8 mouse cellular contexts compared by ENCODE assay signal in the genomic region with DNA sequence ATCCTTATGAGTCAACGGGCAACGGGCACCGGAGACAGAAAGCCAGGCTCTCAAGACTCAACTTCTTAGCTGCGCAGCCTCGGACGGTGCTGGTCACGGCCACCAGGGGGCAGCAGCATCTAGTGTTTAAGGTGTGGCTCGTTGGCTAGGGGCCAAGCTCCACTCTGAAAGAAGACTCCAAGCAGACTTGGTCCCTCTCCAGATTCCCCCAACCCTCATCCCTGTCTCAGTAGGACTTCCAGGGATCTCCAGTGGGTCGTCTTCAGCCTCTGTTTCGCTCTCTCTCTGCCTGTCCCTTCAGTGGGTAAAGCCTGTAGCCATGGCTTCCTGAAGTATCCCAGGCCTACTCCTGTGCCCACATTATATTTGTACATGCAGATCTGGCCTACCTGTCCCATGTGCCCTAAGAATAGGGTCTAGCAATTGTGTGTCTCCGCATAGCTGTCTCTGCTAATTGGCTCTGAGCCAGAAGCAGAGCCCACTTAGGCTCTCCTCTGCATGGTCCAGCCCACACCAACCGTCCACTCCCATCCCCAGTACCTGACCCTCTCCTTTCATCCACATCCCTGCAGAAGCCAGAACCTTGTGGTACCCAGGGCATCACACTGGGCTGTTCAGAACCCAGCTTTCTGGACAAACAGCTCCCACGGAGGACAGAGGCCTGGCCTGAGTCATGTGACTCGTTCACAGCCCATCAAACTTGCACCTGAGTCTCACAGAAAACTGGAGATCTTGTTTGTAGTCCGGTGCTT. TPM values are rescaled to one million over a fixed set of nuclear protein-coding genes. Genes with fewer than 3 reads are reported as not detected.
A peak's percentile ranks its signal among the peaks of the same experiment; 100 is the strongest.
DNase-seq lines count a peak whose midpoint lies in the region; ATAC-seq and TF ChIP-seq lines count a peak whose summit lies in the region.

No protein-coding gene starts in this region.

- TF ChIP-seq CTCF in Patski (IDR thresholded peaks at IDR 0.05), result no peak

- no peak overlapping the region for H3K4me3 ChIP-seq in hindbrain, embryonic 13.5 days

- WGBS in hindbrain, embryonic 13.5 days, result 35% methylated on average over 15 of the region's 15 CpGs

- DNase-seq in Patski (ENCODE audit: low read depth, low spot score), result peak; percentile 46
- DNase-seq in cerebellum, adult 9-10 months, result peak; percentile 94
- DNase-seq in frontal cortex, postnatal 25 days (ENCODE audit: low spot score in 2 of 2), result peak; percentile 91 to 92
- peak; percentile 88 to 98 for DNase-seq in layer of hippocampus, postnatal 25 days (ENCODE audit: extremely low spot score in 1 of 2, low spot score in 1 of 2)
- peak; percentile 86 for DNase-seq in lung, postnatal 25 days (ENCODE audit: low spot score)
- DNase-seq in retina, postnatal 1 day, result peak; percentile 90
- peak; percentile 81 to 86 for DNase-seq in thymus, postnatal 36 days

- peaks cover 23% of the 10 kb centered on the region for H3K36me3 ChIP-seq in hindbrain, embryonic 13.5 days

- peaks cover 21% of the 10 kb centered on the region for H3K4me1 ChIP-seq in hindbrain, embryonic 13.5 days (replicated peaks)

- no peak overlapping the region for H3K4me2 ChIP-seq in hindbrain, embryonic 13.5 days

- H3K27ac ChIP-seq in hindbrain, embryonic 13.5 days, result no peak overlapping the region

- no peaks in the 10 kb centered on the region for H3K9me3 ChIP-seq in hindbrain, embryonic 13.5 days

- in situ Hi-C loops in Patski (cut with MboI; ENCODE audit: low pct_unique_long_range_greater_than_20kb), result loop anchor here (5.0 to 10.0 kb wide), 2 partner anchors 110 to 238 kb away; no protein-coding TSS in a partner anchor

- peak; percentile 72 for ATAC-seq in Patski
- ATAC-seq in hindbrain, embryonic 13.5 days (ENCODE audit: low FRiP score), result peak; percentile 12

- CTCF ChIA-PET in Patski (lab: Charles Lee), result interaction anchor here (1.1 to 2.4 kb wide), 8 partner anchors 12 to 254 kb away, joined by 3 to 14 read pairs (median 4); no protein-coding TSS in a partner anchor

- H3K27me3 ChIP-seq in Patski, result no peaks in the 10 kb centered on the region
- H3K27me3 ChIP-seq in hindbrain, embryonic 13.5 days, result no peaks in the 10 kb centered on the region

- POLR2A ChIA-PET in Patski (lab: Charles Lee), result no interaction called here

- no peak overlapping the region for H3K9ac ChIP-seq in hindbrain, embryonic 13.5 days

RNA-seq across cellular contexts. Expression of gene Odc1, which starts 9.8 kb away (rescaled TPM):
- 541 TPM for polyA plus RNA-seq in Patski (2021)
- polyA plus RNA-seq in hindbrain, embryonic 13.5 days (2015; fragmentation: Nextera tagmentation; extraction: Ambion mirVana), result 148 and 155 TPM in 2 replicates
- total RNA-seq in layer of hippocampus, postnatal 25 days (2021), result 10 to 100 TPM; 71.6 to 84.0 TPM
